Mouse (Mus musculus) lung, embryonic 15.5 days (tissue): Measurements from ENCODE around the gene A630010A05Rik. TPM values are rescaled to one million over a fixed set of nuclear protein-coding genes. Genes with fewer than 3 reads are reported as not detected.
"Not testable (repeated sequence)": the region's sequence is repeated elsewhere in the genome, so short reads cannot be mapped to it uniquely, and the experiment has no call there.

Experiments
- ATAC-seq: fragments of 200-750 bp; cut with Nextera tagmentation; 2 replicates; pipeline ENCODE4 v1.8.0; 2017; ENCODE audit warnings: moderate number of reproducible peaks, borderline replicate concordance; ENCODE audit not compliant: low FRiP score, low TSS enrichment; ENCODE audit errors: extremely low read depth
- H3K27ac ChIP-seq: fragments of 300-500 bp; sonication (generic); 2 replicates; pipeline ENCODE4 v1.5.1; 2015; ENCODE audit warnings: moderate library complexity, mild to moderate bottlenecking, inconsistent platforms
- H3K27me3 ChIP-seq: fragments of 300-500 bp; sonication (generic); 2 replicates; pipeline ENCODE4 v1.6.1; 2015; ENCODE audit warnings: inconsistent platforms
- H3K36me3 ChIP-seq: fragments of 300-500 bp; sonication (generic); 2 replicates; pipeline ENCODE4 v1.6.1; 2015; ENCODE audit warnings: inconsistent platforms
- H3K4me1 ChIP-seq: fragments of 300-500 bp; sonication (generic); 2 replicates; pipeline ENCODE4 v1.6.1; 2015; ENCODE audit warnings: inconsistent platforms
- H3K4me2 ChIP-seq: fragments of 300-500 bp; sonication (generic); 2 replicates; pipeline ENCODE4 v1.6.1; 2015; ENCODE audit warnings: inconsistent platforms, mild to moderate bottlenecking, moderate library complexity
- H3K4me3 ChIP-seq: fragments of 300-500 bp; sonication (generic); 2 replicates; pipeline ENCODE4 v1.5.1; 2015; ENCODE audit warnings: mild to moderate bottlenecking, inconsistent platforms
- H3K9ac ChIP-seq: fragments of 300-500 bp; sonication (generic); 2 replicates; pipeline ENCODE4 v1.6.1; 2015; ENCODE audit warnings: inconsistent platforms
- H3K9me3 ChIP-seq: fragments of 300-500 bp; sonication (generic); 2 replicates; pipeline ENCODE4 v1.6.1; 2016; ENCODE audit warnings: inconsistent platforms
- WGBS: fragments of 180-500 bp; shearing (Covaris S2); methylation state at CpG from one replicate; pipeline ENCODE4 v1.1.7; 2015; 5-methylcytosine and 5-hydroxymethylcytosine counted together
- polyA plus RNA-seq: library from polyadenylated mRNA; unstranded; fragments of >200 nt; fragmentation: Nextera tagmentation; extraction: Ambion mirVana; gene quantifications from 2 replicates; pipeline ENCODE4 v1.2.1, GENCODE M21; 2015

Gene A630010A05Rik
- polyA plus RNA-seq, result not detected in 2 replicates

DNA sequence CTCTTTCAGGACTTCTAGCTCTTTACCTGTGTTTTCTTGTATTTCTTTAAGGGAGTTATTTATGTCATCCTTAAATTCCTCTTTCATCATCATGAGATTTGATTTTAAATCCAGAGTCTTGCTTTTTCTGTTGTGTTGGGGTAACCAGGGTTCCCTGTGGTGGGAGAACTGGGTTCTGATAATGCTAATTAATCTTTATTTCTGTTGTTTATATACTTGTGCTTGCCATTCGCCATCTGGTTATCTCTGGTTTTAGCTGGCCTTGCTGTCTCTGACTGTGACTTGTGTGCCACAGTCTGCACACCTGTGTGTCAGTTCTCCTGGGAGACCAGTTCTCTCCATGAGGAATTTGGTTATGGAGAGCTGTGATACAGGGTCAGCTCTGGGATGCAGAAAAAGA, at the start of gene A630010A05Rik:
Gene A630010A05Rik (plus strand): TSS at position 301 of the 400 bp plus-strand sequence.
- no peaks in the 10 kb centered on the region for H3K36me3 ChIP-seq
- no peaks in the 10 kb centered on the region for H3K4me1 ChIP-seq
- no peaks in the 10 kb centered on the region for H3K9me3 ChIP-seq
- no peak within 1 kb of the TSS for H3K27ac ChIP-seq
- H3K4me3 ChIP-seq, result no peak within 1 kb of the TSS
- H3K4me2 ChIP-seq, result no peak within 1 kb of the TSS
- no peak for ATAC-seq
- no peaks in the 10 kb centered on the region for H3K27me3 ChIP-seq
- 58% methylated on average over 1 of the region's 1 CpGs for WGBS
- no peak within 1 kb of the TSS for H3K9ac ChIP-seq

DNA sequence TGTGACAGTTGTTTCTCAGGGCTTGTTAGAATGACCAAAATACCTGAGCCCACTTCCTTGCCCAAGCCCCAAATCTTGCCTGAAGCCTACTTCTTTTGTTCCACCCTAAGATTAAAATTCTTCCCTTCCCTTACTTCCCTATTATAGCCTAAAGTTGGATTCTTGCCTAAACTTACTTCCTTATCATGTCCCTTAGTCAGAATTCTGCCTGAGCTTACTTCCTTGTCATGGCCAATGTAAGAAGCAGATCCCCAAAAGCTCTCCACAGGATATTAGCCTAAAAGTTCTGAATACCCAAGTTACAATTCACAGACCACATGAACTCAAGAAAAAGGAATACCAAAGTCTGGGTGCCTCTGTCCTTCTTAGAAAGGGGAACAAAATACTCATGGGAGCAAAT, 26.4 kb upstream of the A630010A05Rik start:
- Histone ChIP-seq H3K36me3 (no peaks in the 10 kb centered on the region), H3K4me2 (no peak overlapping the region), H3K4me3 (no peak overlapping the region), H3K9me3 (no peaks in the 10 kb centered on the region), H3K27me3 (no peaks in the 10 kb centered on the region), H3K9ac (no peak overlapping the region), H3K27ac (no peak overlapping the region), H3K4me1 (no peaks in the 10 kb centered on the region)
- no peak for ATAC-seq

DNA sequence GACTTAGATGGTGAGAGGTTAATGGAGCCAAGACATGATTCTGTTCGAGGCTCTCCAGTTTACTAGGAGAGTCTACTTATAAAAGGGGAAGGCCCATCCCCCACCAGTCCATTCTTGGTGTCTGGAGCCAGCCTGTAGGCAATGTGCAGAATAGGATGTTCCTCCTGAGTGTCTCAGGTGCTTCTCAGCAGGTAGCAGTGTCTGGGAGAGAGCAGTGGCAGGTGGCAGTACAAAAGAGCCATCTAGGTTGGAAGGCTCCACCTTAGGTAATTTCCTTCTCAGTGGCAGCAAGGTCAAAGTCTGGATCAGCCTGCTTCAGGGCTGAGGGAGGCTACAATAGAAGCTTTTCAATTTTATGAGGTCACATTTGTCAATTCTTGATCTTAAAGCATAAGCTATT, 4.9 kb upstream of the A630010A05Rik start:
- H3K4me1 ChIP-seq, H3K4me3 ChIP-seq, ATAC-seq, H3K4me2 ChIP-seq, H3K9ac ChIP-seq, H3K9me3 ChIP-seq, H3K27ac ChIP-seq, H3K36me3 ChIP-seq, H3K27me3 ChIP-seq: not testable (repeated sequence)
- 57% methylated on average over 1 of the region's 1 CpGs for WGBS

Other genes with a start within 250 kb of the A630010A05Rik start
- 154 and 164 TPM in 2 replicates for gene Fopnl, start 244.9 kb upstream of the A630010A05Rik start, polyA plus RNA-seq
- 10.7 and 11.4 TPM in 2 replicates for gene Abcc1, start 200.8 kb upstream of the A630010A05Rik start, polyA plus RNA-seq